Mouse (Mus musculus) ES-E14 (cell line): ENCODE measurements at regions not wholly inside any gene's neighbourhood (a gene's known extent, or its start where the extent isn't known, plus 50 kb on each side); places are given as distances from the start of the nearest gene placed in this dataset.

Experiments used
- DNase-seq: peaks from one replicate; pipeline ENCODE4 v3.0.0-alpha.2; 2013; ENCODE audit warnings: low read depth, low spot score
- H3K27ac ChIP-seq: 2 replicates; pipeline ENCODE4 v1.5.1; 2012; ENCODE audit warnings: low read depth, mild to moderate bottlenecking, low read length, moderate library complexity, mixed read lengths; ENCODE audit not compliant: poor library complexity, insufficient read depth, severe bottlenecking
- H3K36me3 ChIP-seq: 2 replicates; pipeline ENCODE4 v1.6.1; 2012; ENCODE audit warnings: mild to moderate bottlenecking, low read length, moderate library complexity, mixed read lengths; ENCODE audit not compliant: control insufficient read depth, poor library complexity, insufficient read depth, severe bottlenecking
- H3K4me1 ChIP-seq, 2 experiments: fragments of 150-350 bp in 1 of 2; sonication (generic) in 1 of 2; 2 replicates each; pipeline ENCODE4 v1.6.1; 2012; ENCODE audit warnings: low read length in 2 of 2, mild to moderate bottlenecking in 1 of 2, mixed read lengths in 1 of 2; ENCODE audit not compliant: control insufficient read depth in 2 of 2, insufficient read depth in 2 of 2, poor library complexity in 1 of 2
- H3K4me3 ChIP-seq, 2 experiments: fragments of 150-350 bp in 1 of 2; sonication (generic) in 1 of 2; 2 replicates each; pipeline ENCODE4 v1.5.1; 2012; ENCODE audit warnings: low read length in 2 of 2, low read depth in 1 of 2, mild to moderate bottlenecking in 1 of 2, mixed read lengths in 1 of 2; ENCODE audit not compliant: insufficient read depth in 1 of 2, poor library complexity in 1 of 2, severe bottlenecking in 1 of 2
- H3K9ac ChIP-seq: 2 replicates; pipeline ENCODE4 v1.6.1; 2012; ENCODE audit warnings: low read depth, mild to moderate bottlenecking, low read length, mixed read lengths; ENCODE audit not compliant: poor library complexity, insufficient read depth, severe bottlenecking
- H3K9me3 ChIP-seq: fragments of 150-350 bp; sonication (generic); 2 replicates; pipeline ENCODE4 v1.6.1; 2012; ENCODE audit warnings: low read depth, mild to moderate bottlenecking, low read length; ENCODE audit not compliant: control insufficient read depth, insufficient read depth
- CHD2 ChIP-seq: IDR thresholded peaks from 2 replicates; pipeline ENCODE4 v1.6.1; 2014; ENCODE audit warnings: mild to moderate bottlenecking, low read depth, low read length, inconsistent platforms
- HCFC1 ChIP-seq: IDR thresholded peaks from 2 replicates; pipeline ENCODE4 v1.6.1; 2012; ENCODE audit warnings: low read length, inconsistent platforms, borderline replicate concordance; ENCODE audit not compliant: insufficient read depth
- MAFK ChIP-seq: IDR thresholded peaks from 2 replicates; pipeline ENCODE4 v1.6.1; 2014; ENCODE audit warnings: mild to moderate bottlenecking, low read depth, low read length, inconsistent platforms; ENCODE audit not compliant: insufficient read depth
- ZC3H11A ChIP-seq: IDR thresholded peaks from 2 replicates; pipeline ENCODE4 v1.6.1; 2012; ENCODE audit warnings: low read depth, mild to moderate bottlenecking, inconsistent platforms, low read length, borderline replicate concordance
- ZNF384 ChIP-seq: IDR thresholded peaks from 2 replicates; pipeline ENCODE4 v1.6.1; 2012; ENCODE audit warnings: low read depth, low read length, inconsistent platforms
- in situ Hi-C, 2 experiments: fragments of 600-800 bp; cut with MboI; formaldehyde crosslinking; loops; one replicate each; pipeline ENCODE4 v1.15.1; 2025; ENCODE audit warnings: low sequenced_read_pairs in 2 of 2, inconsistent platforms in 1 of 2; ENCODE audit not compliant: unreplicated experiment in 2 of 2

- Histone ChIP-seq H3K9me3 (no peaks in the 10 kb centered on the region), H3K27ac (no peak overlapping the region), H3K9ac (no peak overlapping the region), H3K4me1 (no peaks in the 10 kb centered on the region), H3K4me3 (no peak overlapping the region), H3K36me3 (no peaks in the 10 kb centered on the region)
- no peak for TF ChIP-seq MAFK
- TF ChIP-seq CHD2: no peak
- no peak for TF ChIP-seq HCFC1
- TF ChIP-seq ZNF384: no peak
- no peak for TF ChIP-seq ZC3H11A
- DNase-seq: no peak
- in situ Hi-C loops: no loop called here
Observed at GRCm38 (mm10) chr14:81957234-81957633, 1973.4 kb downstream of the Olfm4 start.

GRCm38 (mm10) chr14:81987806-81988205, 2003.9 kb downstream of the Olfm4 start:
- Histone ChIP-seq H3K27ac (no peak overlapping the region), H3K4me1 (no peaks in the 10 kb centered on the region), H3K9ac (no peak overlapping the region), H3K36me3 (no peaks in the 10 kb centered on the region), H3K9me3 (no peaks in the 10 kb centered on the region), H3K4me3 (no peak overlapping the region)
- in situ Hi-C loops: no loop called here
- TF ChIP-seq HCFC1: no peak
- TF ChIP-seq MAFK: no peak
- no peak for TF ChIP-seq CHD2
- TF ChIP-seq ZNF384: no peak
- TF ChIP-seq ZC3H11A: no peak
- DNase-seq: no peak

GRCm38 (mm10) chr14:81988396-81988795, 2004.5 kb downstream of the Olfm4 start:
- no peak overlapping the region for H3K27ac ChIP-seq
- no peaks in the 10 kb centered on the region for H3K4me1 ChIP-seq
- no peak overlapping the region for H3K9ac ChIP-seq
- TF ChIP-seq ZC3H11A: no peak
- no peak for TF ChIP-seq CHD2
- no peak for TF ChIP-seq HCFC1
- TF ChIP-seq ZNF384: no peak
- no peak for TF ChIP-seq MAFK
- in situ Hi-C loops: no loop called here
- no peak overlapping the region for H3K4me3 ChIP-seq
- H3K9me3 ChIP-seq: no peaks in the 10 kb centered on the region
- no peaks in the 10 kb centered on the region for H3K36me3 ChIP-seq
- no peak for DNase-seq

GRCm38 (mm10) chr14:82002790-82003189, 2018.9 kb downstream of the Olfm4 start:
- no peak for DNase-seq
- TF ChIP-seq ZC3H11A (no peak), MAFK (no peak), HCFC1 (no peak), CHD2 (no peak), ZNF384 (no peak)
- in situ Hi-C loops: loop anchor here in 1 of 2 experiments (25.0 kb wide), 1 partner anchor 110 kb away; no protein-coding TSS in a partner anchor
- H3K4me3 ChIP-seq: no peak overlapping the region
- no peak overlapping the region for H3K9ac ChIP-seq
- no peaks in the 10 kb centered on the region for H3K4me1 ChIP-seq
- H3K9me3 ChIP-seq: no peaks in the 10 kb centered on the region
- H3K27ac ChIP-seq: no peak overlapping the region
- no peaks in the 10 kb centered on the region for H3K36me3 ChIP-seq

- Histone ChIP-seq H3K9me3 (no peaks in the 10 kb centered on the region), H3K36me3 (no peaks in the 10 kb centered on the region), H3K27ac (no peak overlapping the region), H3K4me3 (no peak overlapping the region), H3K4me1 (no peaks in the 10 kb centered on the region), H3K9ac (no peak overlapping the region)
- in situ Hi-C loops: loop anchor here in 1 of 2 experiments (25.0 kb wide), 1 partner anchor 98 kb away; no protein-coding TSS in a partner anchor
- no peak for TF ChIP-seq MAFK
- TF ChIP-seq ZNF384: no peak
- TF ChIP-seq CHD2: no peak
- TF ChIP-seq ZC3H11A: no peak
- TF ChIP-seq HCFC1: no peak
- DNase-seq: no peak
Observed at GRCm38 (mm10) chr14:82014726-82015125, 2030.8 kb downstream of the Olfm4 start.
